Mouse (Mus musculus): ENCODE data around the gene Pa2g4. TPM values are rescaled to one million over a fixed set of nuclear protein-coding genes. Genes with fewer than 3 reads are reported as not detected.

Pa2g4 gene
- polyA plus RNA-seq, 1 experiment from 2014 or later = 238 TPM

DNA sequence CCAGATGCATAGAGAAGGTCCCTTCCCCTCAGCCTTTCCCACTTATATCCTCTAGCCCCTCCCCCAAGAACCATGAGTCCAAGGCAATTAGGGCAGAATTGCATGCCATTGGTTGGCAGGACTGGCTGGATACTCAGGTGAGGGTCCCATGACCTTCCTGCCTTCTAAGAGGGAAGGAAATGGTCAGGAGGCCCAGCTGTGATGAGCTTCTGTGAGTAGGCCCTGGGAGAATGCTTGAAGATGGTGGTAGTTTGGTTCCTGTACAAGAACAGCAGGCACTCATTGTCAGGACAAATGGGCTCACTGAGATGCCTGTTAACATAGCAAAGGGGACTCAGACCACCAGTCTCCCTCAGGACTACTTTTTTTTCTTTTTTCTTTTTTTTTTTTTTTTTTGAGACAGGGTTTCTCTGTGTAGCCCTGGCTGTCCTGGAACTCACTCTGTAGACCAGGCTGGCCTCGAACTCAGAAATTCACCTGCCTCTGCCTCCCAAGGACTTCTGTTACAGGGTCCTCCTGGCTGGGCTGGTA, 27.4 kb downstream of the Pa2g4 start:
- DNase-seq (ENCODE audit: low spot score) = no peak

DNA sequence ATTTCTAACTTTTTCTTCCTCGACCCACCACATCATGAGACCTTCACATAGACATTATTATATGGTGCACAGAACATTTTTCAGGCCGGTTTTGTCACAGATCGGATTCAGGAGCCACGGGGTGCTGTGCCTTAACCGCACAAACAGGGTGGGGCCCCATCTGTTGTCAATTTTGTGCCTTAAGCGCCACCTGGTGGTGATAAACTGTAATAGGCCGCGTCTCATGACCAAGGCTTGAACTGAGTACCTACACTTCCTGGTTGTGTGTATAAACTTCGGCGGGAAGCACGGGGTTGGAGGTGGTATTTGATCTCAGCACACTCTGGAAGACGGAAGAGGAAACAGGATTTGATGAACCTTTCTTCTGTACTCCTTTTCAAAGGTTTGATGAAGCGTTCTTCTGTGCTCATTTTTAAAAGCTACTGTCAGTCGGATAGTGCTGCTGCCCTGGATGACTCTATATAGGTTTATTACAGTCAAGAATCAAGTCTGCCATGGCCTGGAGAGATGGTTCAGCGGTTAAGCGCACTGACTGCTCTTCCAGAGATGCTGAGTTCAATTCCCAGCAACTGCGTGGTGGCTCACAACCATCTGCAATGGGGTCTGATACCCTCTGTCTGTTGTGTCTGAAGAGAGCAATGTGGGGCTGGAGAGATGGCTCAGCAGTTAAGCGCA, 29.4 kb downstream of the Pa2g4 start:
- peak; percentile 96 for DNase-seq (ENCODE audit: low spot score)

DNA sequence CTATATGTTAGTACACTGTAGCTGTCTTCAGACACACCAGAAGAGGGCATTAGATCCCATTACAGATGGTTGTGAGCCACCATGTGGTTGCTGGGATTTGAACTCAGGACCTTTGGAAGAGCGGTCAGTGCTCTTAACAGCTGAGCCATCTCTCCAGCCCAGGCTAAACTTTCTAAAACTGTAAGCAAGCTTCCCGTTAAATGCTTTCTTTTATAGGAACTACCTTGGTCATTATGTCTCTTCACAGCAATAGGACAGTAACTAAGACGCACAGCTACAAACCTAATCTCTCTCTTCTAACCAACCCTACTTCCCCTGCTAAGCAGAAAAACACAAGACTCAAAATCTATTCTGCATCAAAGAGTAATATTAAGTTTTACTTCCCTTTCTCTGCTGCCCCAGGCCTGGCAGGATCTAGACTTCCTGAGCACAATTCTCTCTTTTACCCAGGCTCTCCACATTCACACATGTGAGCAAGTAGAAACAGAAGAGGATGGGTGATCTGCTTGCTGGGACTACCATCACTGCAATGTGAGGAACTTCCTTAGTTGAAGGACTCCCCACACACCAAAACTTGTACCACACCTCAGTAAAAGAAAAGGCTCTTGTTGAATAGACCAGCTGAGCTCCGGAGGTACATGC, 30.0 kb downstream of the Pa2g4 start:
- DNase-seq (ENCODE audit: low spot score) = no peak

DNA sequence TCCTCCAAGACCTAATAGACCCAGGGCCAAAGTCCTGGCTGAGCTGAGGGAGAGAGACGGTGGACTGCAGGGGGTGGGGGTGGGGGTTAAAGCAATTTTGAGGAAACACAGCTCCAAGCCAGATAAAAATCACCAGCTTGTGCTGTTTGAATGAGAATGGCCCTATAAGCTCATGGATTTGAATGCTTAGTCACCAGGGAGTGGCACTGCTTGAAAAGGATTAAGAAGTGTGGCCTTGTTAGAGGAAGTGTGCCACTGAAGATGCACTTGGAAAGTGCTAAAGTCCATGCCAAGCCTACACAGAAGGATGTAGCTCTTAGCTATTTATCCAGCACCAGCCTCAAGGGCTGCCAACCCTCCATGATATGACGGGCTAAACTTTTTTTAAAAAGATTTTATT, 30.6 kb downstream of the Pa2g4 start:
- DNase-seq (ENCODE audit: low spot score) = no peak

DNA sequence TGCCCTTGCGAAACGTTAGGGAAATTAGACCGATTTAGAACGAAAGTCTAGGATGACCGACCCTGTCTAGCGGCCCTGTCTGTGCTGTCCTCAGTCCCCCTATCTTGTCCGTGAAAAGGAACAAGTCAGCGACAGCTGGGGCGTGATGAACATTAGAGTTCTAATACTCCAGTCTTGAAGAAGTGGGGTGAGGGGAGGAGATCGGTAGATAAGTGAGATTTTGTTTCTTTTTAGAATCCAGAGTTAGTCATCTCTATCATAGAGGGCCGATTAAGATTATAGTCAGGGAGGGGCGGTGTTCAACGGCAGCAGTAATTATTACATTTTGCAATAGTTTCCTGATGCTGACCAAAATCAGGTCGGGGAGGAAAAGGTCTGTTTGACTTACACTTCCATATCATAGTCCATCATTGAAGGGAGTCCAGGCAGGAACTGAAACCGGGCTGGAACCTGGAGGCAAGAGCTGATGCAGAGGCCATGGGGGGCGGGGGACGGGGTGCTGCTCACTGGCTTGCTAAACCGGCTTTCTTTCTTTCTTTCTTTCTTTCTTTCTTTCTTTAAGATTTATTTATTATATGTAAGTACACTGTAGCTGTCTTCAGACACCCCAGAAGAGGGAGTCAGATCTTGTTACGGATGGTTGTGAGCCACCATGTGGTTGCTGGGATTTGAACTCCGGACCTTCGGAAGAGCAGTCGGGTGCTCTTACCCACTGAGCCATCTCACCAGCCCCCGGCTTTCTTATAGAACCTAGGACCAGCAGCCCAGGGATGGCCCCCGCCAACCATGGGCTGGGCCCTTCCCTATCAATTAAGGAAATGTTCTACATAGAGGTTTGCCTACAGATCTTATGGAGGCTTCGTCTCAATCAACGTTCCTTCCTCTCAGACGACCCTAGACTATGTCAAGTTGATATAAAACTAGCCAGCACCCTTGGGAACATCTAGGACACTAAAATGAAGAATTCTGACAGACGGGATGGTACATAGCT, 39.1 kb downstream of the Pa2g4 start:
- DNase-seq (ENCODE audit: low spot score) = no peak

DNA sequence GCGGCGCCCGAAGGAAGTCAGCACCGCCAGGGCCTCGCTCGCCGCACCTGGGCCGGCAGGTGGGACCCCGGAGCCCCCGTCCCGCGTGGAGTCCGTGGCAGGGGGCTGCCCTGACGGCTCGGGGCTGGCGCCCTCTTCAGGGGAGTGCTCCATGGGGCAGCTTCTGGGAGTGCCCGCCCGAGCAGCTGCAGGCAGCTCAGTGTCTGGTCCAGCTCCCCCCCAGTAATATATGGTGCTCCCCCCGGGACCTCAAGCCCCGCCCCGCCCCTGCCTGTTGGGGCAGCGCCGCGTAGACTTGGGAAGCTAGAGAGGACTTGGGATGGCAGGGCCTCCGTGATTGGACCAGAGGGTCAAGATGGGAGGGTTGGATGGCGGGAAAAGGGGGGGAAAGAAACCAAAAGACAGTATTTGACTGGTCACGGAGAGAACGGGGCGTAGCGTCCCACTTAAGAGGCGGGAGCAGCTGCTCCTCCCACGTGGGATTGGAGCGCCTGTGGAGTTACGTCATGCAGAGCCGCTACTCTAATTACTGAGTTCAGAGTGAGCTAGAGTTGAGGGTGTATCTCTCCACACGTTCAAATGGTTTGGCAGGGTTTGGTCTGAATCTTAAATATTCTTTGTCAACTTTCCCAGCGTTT, 40.0 kb downstream of the Pa2g4 start, which contains the start of gene Esyt1:
TSS of gene Esyt1 (minus strand) at position 201 of the 638 bp plus-strand sequence.
- peak; percentile 91 for DNase-seq (ENCODE audit: low spot score)

DNA sequence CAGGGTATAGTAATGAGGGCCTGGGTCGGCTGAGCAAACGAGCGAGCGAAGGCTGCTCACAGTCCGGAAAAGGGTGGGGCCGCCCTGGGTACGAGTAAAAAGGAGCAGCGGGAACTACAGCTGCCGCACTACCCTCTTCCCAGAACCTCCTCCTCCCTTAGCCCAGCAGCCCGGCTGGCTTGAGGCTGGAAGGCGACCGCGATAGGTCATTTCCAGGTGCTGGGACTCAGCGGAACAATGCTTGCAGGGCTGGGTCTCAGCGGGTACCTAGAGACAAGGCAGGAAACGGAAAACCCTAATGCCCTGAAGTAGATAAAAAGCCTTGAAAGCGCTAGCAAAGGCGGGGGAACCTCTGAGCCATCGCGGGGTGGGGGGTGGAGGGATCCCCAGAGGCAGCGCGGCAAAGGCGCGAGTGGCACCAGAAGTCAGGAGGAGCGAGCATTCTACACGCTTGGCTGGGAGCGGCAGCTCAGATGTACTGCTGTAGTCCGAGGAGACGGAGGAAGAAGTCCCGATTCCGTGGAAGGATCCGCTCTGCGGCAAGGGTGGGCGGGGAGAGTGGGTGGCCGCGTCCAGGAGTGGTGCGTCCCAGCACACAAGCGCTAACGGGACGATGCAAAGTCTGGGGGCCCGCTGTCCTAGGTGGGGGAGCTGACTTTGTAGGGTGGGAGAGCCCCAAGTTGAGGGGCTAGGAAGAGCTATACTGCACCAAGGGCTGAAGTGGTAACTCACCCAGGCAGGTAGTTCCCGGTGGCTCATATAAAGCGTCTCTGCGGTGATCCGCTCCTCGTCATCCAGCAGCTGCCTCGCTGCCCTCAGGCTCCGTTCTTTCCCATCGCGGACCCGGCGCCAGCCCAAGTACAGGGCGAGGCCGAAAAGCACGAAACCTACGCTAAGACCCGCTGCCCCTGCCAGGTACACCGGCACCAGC, 40.8 kb downstream of the Pa2g4 start:
- peak; percentile 82 for DNase-seq (ENCODE audit: low spot score)

DNA sequence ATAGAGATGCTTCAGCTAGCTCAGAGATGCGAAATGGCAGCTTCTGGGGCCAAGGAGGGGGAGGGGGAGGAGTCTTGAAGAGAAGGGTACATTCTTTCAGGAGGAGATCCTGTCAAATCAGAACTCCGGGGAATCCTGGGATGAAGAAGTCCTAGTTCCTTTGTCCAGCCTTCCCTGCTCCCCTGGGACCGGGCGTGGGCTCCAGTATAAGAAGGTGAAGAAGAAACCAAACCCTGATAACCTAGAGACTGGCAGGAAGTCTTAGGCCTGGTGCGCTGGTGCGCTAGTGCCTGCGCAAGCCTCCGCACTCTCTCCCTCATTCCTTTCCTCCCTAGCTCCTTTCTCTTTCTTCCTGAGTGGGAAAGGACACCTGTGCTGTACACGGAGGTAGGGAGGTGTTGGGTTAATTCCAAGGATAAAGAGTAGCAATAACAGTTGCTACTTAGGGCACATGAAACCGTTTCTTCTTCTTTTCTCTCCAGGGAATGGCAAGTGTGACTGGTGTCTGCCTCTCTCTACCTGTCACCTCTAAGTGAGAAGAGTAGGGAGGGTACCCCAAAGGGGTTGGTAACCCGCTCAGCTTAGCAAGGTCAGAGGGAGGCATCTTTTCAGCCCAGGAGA, 41.6 kb downstream of the Pa2g4 start:
- DNase-seq (ENCODE audit: low spot score) = peak; percentile 28

DNA sequence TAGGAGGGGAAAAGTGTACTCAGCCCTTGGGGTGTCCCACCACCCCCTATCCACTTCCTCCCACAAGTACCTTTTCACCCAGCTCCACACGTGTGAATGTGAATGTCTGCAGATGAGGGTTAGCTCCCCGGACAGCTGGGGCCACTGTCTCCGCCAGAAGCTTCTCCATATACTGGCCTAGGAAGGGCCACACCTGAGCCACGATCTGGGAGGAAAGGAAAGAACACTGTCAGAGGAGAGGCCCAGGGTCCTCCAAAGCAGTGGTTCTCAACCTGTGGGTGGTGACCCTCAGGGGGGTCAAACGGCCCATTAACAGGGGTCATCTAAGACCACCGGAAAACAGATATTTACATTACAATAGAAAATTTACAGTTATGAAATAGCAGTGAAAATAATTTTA, 43.4 kb downstream of the Pa2g4 start:
- DNase-seq (ENCODE audit: low spot score) = no peak

DNA sequence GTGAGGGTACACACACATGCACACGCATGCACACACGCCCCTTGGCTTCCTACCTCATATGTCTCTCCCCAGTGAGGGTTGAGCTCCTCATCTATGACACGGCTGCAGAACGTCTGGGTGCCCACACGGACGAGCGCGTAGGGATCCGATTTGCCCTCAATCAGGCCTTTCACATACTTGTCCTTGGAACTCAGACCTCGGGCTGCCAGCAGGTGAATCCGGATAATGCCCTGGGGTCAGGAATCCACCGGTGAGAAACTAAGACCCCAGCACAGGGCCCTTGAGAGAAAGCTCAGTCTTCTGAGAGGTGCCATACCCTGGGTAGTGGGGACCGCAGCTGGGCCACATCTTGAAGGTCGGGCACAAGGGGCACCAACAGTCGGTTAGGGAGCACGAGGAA, 45.2 kb downstream of the Pa2g4 start:
- no peak for DNase-seq (ENCODE audit: low spot score)

DNA sequence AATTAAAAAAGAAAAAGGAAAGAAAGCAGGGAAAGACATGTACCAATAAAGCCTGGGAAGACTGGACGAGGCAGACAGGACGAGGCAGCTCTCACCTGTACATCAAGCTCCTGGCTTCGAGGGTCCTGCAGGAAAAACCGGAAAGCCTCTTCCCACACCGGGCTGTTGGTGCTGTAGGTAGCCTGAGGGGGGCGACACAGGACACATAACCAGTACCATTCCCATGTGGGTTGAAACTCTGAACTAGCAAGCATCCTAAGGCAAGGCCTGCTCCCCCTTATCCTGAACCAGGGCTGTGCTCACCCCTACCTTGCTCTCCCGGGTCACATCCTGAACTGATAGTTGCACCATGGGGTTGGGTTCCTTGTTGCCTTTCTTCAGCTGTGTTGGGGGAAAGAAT, 47.0 kb downstream of the Pa2g4 start:
- no peak for DNase-seq (ENCODE audit: low spot score)

DNA sequence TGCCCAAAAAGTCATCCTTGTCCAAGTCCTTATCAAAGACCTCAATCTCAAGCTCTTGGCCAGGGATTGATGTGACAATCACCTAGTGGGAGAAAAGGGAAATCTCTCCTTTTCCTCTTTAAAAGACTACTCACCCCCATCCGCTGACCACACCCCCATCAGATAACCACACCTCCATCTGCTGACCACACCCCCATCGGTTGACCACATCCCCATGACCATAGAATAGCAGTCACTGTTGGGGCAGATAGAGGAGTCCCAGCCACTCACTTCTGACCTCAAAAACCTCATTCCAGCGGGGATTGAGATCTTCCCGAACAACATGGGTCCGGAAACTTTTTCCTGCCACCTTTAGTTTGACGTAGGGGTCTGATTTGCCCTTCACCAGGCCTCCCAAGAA, 49.1 kb downstream of the Pa2g4 start:
- no peak for DNase-seq (ENCODE audit: low spot score)

DNA sequence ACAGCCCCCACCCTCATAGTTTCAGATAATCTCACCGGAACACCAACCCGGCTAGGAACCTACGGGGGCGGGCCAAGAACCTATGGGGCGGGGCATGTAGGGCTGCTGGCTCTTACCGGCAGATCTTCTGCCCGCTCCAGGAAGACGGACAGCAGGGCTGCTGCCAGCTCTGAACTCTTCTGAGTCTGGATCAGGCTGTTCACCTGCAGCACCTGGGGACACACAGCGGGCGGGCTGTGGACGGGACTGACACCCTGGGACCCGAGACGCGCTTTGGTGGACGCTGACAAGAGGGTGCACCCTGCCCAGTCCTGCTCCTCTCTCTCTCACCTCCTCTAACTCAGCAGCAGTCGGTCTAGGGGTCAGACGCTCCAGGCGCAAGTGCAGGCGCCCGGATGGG, 49.8 kb downstream of the Pa2g4 start:
- DNase-seq (ENCODE audit: low spot score) = no peak

DNA sequence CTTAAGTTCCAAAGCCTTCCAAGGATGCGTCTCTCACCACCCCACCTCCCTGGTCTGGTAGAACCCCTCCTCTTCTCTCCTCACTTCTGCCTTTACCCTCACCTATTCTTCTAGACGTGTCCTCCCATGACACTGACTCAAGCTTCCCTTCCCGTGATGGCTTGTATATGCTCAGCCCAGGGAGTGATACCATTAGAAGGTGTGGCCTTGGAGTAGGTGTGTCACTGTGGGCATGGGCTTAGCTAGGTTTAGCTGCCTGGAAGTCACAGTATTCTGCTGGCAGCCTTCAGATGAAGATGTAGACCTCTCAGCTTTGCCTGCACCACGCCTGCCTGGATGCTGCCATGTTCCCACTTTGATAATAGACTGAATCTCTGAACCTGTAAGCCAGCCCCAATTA, 50.7 kb downstream of the Pa2g4 start:
- no peak for DNase-seq (ENCODE audit: low spot score)

DNA sequence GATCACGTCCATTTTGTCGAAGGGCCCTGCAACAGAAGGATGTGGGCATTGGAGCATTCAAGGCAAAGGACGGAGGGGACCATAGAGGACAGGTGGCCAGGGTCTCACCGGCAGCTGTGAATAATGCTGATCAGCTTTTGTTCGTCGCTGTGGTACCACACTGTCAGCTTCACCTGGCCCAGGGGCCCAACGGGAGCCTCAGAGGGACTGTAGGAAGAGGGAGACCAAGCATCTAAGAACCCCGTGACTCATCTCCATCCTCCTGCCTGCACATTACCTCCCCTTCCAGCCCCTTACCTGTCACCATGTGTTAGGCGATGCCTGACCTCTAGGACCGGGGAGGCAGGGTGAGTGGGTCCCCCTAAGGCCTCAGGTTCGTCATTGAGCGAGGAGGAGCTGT, 54.0 kb downstream of the Pa2g4 start:
- no peak for DNase-seq (ENCODE audit: low spot score)

DNA sequence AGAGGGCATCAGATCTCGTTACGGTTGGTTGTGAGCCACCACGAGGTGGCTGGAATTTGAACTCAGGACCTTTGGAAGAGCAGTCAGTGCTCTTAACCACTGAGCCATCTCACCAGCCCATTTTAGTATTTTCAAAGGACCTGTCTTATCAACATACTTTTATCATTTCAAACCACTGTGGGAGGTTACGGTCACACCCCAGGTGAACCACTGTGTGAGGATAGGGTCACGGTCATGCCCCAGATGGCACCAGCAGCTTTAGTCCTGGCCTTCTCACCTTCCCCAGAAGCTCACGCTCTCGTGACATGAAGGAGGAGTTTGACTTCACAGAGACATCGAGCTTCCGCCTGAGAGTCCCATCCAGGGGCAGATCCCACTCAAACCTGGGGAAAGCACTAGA, 54.6 kb downstream of the Pa2g4 start:
- no peak for DNase-seq (ENCODE audit: low spot score)

DNA sequence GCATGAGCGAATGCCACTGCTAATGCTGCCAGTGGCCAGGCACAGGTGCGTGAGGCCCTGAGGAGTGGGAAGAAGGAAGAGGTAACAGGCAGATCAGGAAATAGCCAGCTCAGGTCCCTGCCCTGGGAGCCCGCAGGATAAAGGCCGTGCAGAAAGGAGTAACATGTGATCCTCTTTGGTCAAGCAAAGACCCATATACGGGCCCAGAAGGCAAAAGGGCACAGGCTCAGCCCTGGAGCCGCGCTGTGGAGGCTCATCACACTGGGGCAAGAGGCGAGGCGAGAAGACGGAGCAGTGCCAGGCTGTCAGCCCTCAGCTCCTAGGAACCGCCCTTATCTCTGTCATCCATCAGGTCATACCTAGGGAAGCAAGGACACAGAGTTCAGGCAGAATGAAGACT, 55.5 kb downstream of the Pa2g4 start:
- no peak for DNase-seq (ENCODE audit: low spot score)

DNA sequence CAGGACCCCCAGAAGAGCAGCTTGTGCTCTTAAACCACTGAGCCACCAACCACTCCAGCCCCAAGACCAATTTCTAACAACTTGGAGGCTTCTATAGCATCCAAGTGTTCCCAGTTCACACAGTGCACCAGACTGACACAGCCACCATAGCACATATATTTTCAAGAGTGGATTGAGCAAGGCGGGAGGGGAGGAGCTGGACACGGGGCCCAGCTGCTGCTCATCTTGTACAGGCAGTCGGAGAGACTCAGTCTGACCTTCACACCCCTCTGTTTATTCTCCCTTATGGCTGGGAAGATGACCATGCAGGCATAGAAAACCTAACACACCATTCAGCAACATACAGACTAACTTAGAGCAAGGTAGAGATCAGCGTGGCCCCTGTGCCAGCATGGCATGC, 56.0 kb downstream of the Pa2g4 start:
- no peak for DNase-seq (ENCODE audit: low spot score)

DNA sequence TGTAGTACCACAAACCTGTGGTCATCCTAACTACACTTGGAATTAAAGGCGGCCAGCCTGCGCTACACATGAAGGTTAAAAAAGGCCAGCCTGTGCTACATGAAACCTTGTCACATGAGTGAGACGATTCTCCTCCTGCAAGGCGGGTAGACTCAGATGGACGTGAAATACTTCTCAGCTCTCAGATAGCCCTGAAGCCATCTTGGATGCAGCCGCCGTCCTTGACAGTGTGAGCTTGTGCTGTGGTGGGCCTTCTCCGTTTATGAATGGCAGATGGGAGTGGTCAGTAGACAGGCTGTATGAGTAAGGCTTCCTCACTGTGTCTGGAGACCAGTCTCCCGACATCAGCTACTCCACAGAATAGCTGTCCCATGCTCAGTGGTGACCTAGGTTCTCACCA, 56.6 kb downstream of the Pa2g4 start:
- no peak for DNase-seq (ENCODE audit: low spot score)

DNA sequence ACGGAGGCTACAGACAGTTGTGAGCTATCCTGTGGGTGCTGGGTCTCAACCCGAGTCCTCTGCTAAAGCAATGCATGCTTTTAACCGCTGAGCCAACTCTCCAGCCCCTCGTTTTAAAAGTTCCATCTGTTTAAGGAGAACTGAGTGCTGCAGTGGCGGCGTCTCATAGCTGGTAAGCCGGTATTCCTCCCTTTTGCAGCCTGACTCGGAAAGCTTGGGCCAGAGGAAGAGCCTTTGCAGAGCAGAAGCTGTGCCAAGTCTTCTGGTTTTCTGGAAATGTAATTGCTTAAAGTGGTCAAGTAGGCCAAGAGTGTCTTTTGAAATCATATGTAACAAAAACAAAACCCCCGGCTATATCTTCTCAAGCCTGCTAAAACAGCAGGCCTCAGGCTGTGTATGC, 57.5 kb downstream of the Pa2g4 start:
- no peak for DNase-seq (ENCODE audit: low spot score)
